Mouse (Mus musculus): ENCODE data around the gene Iqsec1. TPM values are rescaled to one million over a fixed set of nuclear protein-coding genes. Genes with fewer than 3 reads are reported as not detected.

Gene Iqsec1
- polyA plus RNA-seq, 1 experiment from 2014 or later: 15.1 TPM

GRCm38 (mm10) chr6:90904143-90904542 lies 84.3 kb downstream of the Iqsec1 start:
- no peak overlapping the region for H3K4me2 ChIP-seq (ENCODE audit: low read length)
- ATAC-seq: no peak
- H3K9me3 ChIP-seq (ENCODE audit: control insufficient read depth, low read length): no peaks in the 10 kb centered on the region
- H3K4me3 ChIP-seq (replicated peaks; ENCODE audit: low read length): no peak overlapping the region
- no peak overlapping the region for H3K9ac ChIP-seq (replicated peaks; ENCODE audit: low read depth, low read length)
- 83% methylated on average over 2 of the region's 2 CpGs for WGBS
- H3K4me1 ChIP-seq (replicated peaks; ENCODE audit: control insufficient read depth, insufficient read depth, low read length): peaks cover 3% of the 10 kb centered on the region; the same call in 1 of the 2 replicates
- no peak overlapping the region for H3K27ac ChIP-seq (ENCODE audit: low read length)
- H3K27me3 ChIP-seq (replicated peaks; ENCODE audit: control insufficient read depth, insufficient read depth, low read length): no peaks in the 10 kb centered on the region
- H3K36me3 ChIP-seq (ENCODE audit: control insufficient read depth, insufficient read depth): no peaks in the 10 kb centered on the region

GRCm38 (mm10) chr6:90900302-90900701 lies 88.2 kb downstream of the Iqsec1 start:
- peaks cover 3% of the 10 kb centered on the region; the same call in 1 of the 2 replicates for H3K4me1 ChIP-seq (replicated peaks; ENCODE audit: control insufficient read depth, insufficient read depth, low read length)
- ATAC-seq: no peak
- H3K27ac ChIP-seq (ENCODE audit: low read length): no peak overlapping the region
- WGBS: 47% methylated on average over 6 of the region's 6 CpGs
- H3K4me3 ChIP-seq (replicated peaks; ENCODE audit: low read length): no peak overlapping the region
- no peak overlapping the region for H3K9ac ChIP-seq (replicated peaks; ENCODE audit: low read depth, low read length)
- no peak overlapping the region for H3K4me2 ChIP-seq (ENCODE audit: low read length)
- no peaks in the 10 kb centered on the region for H3K9me3 ChIP-seq (ENCODE audit: control insufficient read depth, low read length)
- H3K27me3 ChIP-seq (replicated peaks; ENCODE audit: control insufficient read depth, insufficient read depth, low read length): no peaks in the 10 kb centered on the region
- no peaks in the 10 kb centered on the region for H3K36me3 ChIP-seq (ENCODE audit: control insufficient read depth, insufficient read depth)

GRCm38 (mm10) chr6:90899266-90899665 lies 89.2 kb downstream of the Iqsec1 start:
- no peaks in the 10 kb centered on the region for H3K27me3 ChIP-seq (replicated peaks; ENCODE audit: control insufficient read depth, insufficient read depth, low read length)
- no peak overlapping the region for H3K4me3 ChIP-seq (replicated peaks; ENCODE audit: low read length)
- H3K9me3 ChIP-seq (ENCODE audit: control insufficient read depth, low read length): no peaks in the 10 kb centered on the region
- no peak for ATAC-seq
- no peak overlapping the region for H3K27ac ChIP-seq (ENCODE audit: low read length)
- H3K4me1 ChIP-seq (replicated peaks; ENCODE audit: control insufficient read depth, insufficient read depth, low read length): peaks cover 3% of the 10 kb centered on the region; the same call in 1 of the 2 replicates
- no peak overlapping the region for H3K9ac ChIP-seq (replicated peaks; ENCODE audit: low read depth, low read length)
- no peak overlapping the region for H3K4me2 ChIP-seq (ENCODE audit: low read length)
- H3K36me3 ChIP-seq (ENCODE audit: control insufficient read depth, insufficient read depth): no peaks in the 10 kb centered on the region
- WGBS: 97% methylated on average over 1 of the region's 1 CpGs

GRCm38 (mm10) chr6:90898107-90898506 lies 90.4 kb downstream of the Iqsec1 start:
- Histone ChIP-seq H3K27me3 (replicated peaks; ENCODE audit: control insufficient read depth, insufficient read depth, low read length) (no peaks in the 10 kb centered on the region), H3K4me1 (replicated peaks; ENCODE audit: control insufficient read depth, insufficient read depth, low read length) (peaks cover 3% of the 10 kb centered on the region; the same call in 1 of the 2 replicates), H3K4me2 (ENCODE audit: low read length) (no peak overlapping the region), H3K9me3 (ENCODE audit: control insufficient read depth, low read length) (no peaks in the 10 kb centered on the region), H3K36me3 (ENCODE audit: control insufficient read depth, insufficient read depth) (no peaks in the 10 kb centered on the region), H3K4me3 (replicated peaks; ENCODE audit: low read length) (no peak overlapping the region), H3K9ac (replicated peaks; ENCODE audit: low read depth, low read length) (no peak overlapping the region), H3K27ac (ENCODE audit: low read length) (no peak overlapping the region)
- no peak for ATAC-seq
- WGBS: 33% methylated on average over 1 of the region's 1 CpGs

- Histone ChIP-seq H3K4me1 (replicated peaks; ENCODE audit: control insufficient read depth, insufficient read depth, low read length) (no peaks in the 10 kb centered on the region), H3K27ac (ENCODE audit: low read length) (no peak overlapping the region), H3K27me3 (replicated peaks; ENCODE audit: control insufficient read depth, insufficient read depth, low read length) (no peaks in the 10 kb centered on the region), H3K9ac (replicated peaks; ENCODE audit: low read depth, low read length) (no peak overlapping the region), H3K36me3 (ENCODE audit: control insufficient read depth, insufficient read depth) (no peaks in the 10 kb centered on the region), H3K9me3 (ENCODE audit: control insufficient read depth, low read length) (no peaks in the 10 kb centered on the region), H3K4me2 (ENCODE audit: low read length) (no peak overlapping the region), H3K4me3 (replicated peaks; ENCODE audit: low read length) (no peak overlapping the region)
- no peak for ATAC-seq
- WGBS: 85% methylated on average over 1 of the region's 1 CpGs
These were observed 96.1 kb downstream of the Iqsec1 start for GRCm38 (mm10) chr6:90892401-90892800.

- 85% methylated on average over 7 of the region's 7 CpGs for WGBS
- no peaks in the 10 kb centered on the region for H3K36me3 ChIP-seq (ENCODE audit: control insufficient read depth, insufficient read depth)
- no peak overlapping the region for H3K27ac ChIP-seq (ENCODE audit: low read length)
- H3K9me3 ChIP-seq (ENCODE audit: control insufficient read depth, low read length): no peaks in the 10 kb centered on the region
- no peaks in the 10 kb centered on the region for H3K4me1 ChIP-seq (replicated peaks; ENCODE audit: control insufficient read depth, insufficient read depth, low read length)
- no peak for ATAC-seq
- H3K4me2 ChIP-seq (ENCODE audit: low read length): no peak overlapping the region
- H3K27me3 ChIP-seq (replicated peaks; ENCODE audit: control insufficient read depth, insufficient read depth, low read length): no peaks in the 10 kb centered on the region
- H3K9ac ChIP-seq (replicated peaks; ENCODE audit: low read depth, low read length): no peak overlapping the region
- H3K4me3 ChIP-seq (replicated peaks; ENCODE audit: low read length): no peak overlapping the region
These were observed 98.9 kb downstream of the Iqsec1 start for GRCm38 (mm10) chr6:90889356-90890285.

GRCm38 (mm10) chr6:90887024-90887775 lies 101.3 kb downstream of the Iqsec1 start:
- no peak overlapping the region for H3K27ac ChIP-seq (ENCODE audit: low read length)
- no peaks in the 10 kb centered on the region for H3K27me3 ChIP-seq (replicated peaks; ENCODE audit: control insufficient read depth, insufficient read depth, low read length)
- 41% methylated on average over 5 of the region's 5 CpGs for WGBS
- no peaks in the 10 kb centered on the region for H3K36me3 ChIP-seq (ENCODE audit: control insufficient read depth, insufficient read depth)
- no peak overlapping the region for H3K4me2 ChIP-seq (ENCODE audit: low read length)
- no peaks in the 10 kb centered on the region for H3K9me3 ChIP-seq (ENCODE audit: control insufficient read depth, low read length)
- H3K4me1 ChIP-seq (replicated peaks; ENCODE audit: control insufficient read depth, insufficient read depth, low read length): no peaks in the 10 kb centered on the region
- no peak for ATAC-seq
- no peak overlapping the region for H3K4me3 ChIP-seq (replicated peaks; ENCODE audit: low read length)
- no peak overlapping the region for H3K9ac ChIP-seq (replicated peaks; ENCODE audit: low read depth, low read length)

GRCm38 (mm10) chr6:90885626-90886025 lies 102.9 kb downstream of the Iqsec1 start:
- no peaks in the 10 kb centered on the region for H3K36me3 ChIP-seq (ENCODE audit: control insufficient read depth, insufficient read depth)
- no peak for ATAC-seq
- H3K27ac ChIP-seq (ENCODE audit: low read length): no peak overlapping the region
- no peak overlapping the region for H3K9ac ChIP-seq (replicated peaks; ENCODE audit: low read depth, low read length)
- WGBS: 84% methylated on average over 1 of the region's 1 CpGs
- no peaks in the 10 kb centered on the region for H3K4me1 ChIP-seq (replicated peaks; ENCODE audit: control insufficient read depth, insufficient read depth, low read length)
- H3K9me3 ChIP-seq (ENCODE audit: control insufficient read depth, low read length): no peaks in the 10 kb centered on the region
- H3K4me3 ChIP-seq (replicated peaks; ENCODE audit: low read length): no peak overlapping the region
- H3K4me2 ChIP-seq (ENCODE audit: low read length): no peak overlapping the region
- H3K27me3 ChIP-seq (replicated peaks; ENCODE audit: control insufficient read depth, insufficient read depth, low read length): no peaks in the 10 kb centered on the region

GRCm38 (mm10) chr6:90884631-90885030 lies 103.9 kb downstream of the Iqsec1 start:
- no peak overlapping the region for H3K27ac ChIP-seq (ENCODE audit: low read length)
- H3K4me2 ChIP-seq (ENCODE audit: low read length): no peak overlapping the region
- no peak overlapping the region for H3K9ac ChIP-seq (replicated peaks; ENCODE audit: low read depth, low read length)
- H3K4me3 ChIP-seq (replicated peaks; ENCODE audit: low read length): no peak overlapping the region
- H3K27me3 ChIP-seq (replicated peaks; ENCODE audit: control insufficient read depth, insufficient read depth, low read length): no peaks in the 10 kb centered on the region
- 31% methylated on average over 1 of the region's 1 CpGs for WGBS
- H3K4me1 ChIP-seq (replicated peaks; ENCODE audit: control insufficient read depth, insufficient read depth, low read length): no peaks in the 10 kb centered on the region
- H3K36me3 ChIP-seq (ENCODE audit: control insufficient read depth, insufficient read depth): no peaks in the 10 kb centered on the region
- H3K9me3 ChIP-seq (ENCODE audit: control insufficient read depth, low read length): no peaks in the 10 kb centered on the region
- ATAC-seq: no peak
